Mouse (Mus musculus): ENCODE measurements around the gene Sar1a. TPM values are rescaled to one million over a fixed set of nuclear protein-coding genes. Genes with fewer than 3 reads are reported as not detected.

Sar1a gene
- 10 to 100 TPM; 88.4 to 94.6 TPM for polyA plus RNA-seq (2017; shearing (Covaris generic))

DNA sequence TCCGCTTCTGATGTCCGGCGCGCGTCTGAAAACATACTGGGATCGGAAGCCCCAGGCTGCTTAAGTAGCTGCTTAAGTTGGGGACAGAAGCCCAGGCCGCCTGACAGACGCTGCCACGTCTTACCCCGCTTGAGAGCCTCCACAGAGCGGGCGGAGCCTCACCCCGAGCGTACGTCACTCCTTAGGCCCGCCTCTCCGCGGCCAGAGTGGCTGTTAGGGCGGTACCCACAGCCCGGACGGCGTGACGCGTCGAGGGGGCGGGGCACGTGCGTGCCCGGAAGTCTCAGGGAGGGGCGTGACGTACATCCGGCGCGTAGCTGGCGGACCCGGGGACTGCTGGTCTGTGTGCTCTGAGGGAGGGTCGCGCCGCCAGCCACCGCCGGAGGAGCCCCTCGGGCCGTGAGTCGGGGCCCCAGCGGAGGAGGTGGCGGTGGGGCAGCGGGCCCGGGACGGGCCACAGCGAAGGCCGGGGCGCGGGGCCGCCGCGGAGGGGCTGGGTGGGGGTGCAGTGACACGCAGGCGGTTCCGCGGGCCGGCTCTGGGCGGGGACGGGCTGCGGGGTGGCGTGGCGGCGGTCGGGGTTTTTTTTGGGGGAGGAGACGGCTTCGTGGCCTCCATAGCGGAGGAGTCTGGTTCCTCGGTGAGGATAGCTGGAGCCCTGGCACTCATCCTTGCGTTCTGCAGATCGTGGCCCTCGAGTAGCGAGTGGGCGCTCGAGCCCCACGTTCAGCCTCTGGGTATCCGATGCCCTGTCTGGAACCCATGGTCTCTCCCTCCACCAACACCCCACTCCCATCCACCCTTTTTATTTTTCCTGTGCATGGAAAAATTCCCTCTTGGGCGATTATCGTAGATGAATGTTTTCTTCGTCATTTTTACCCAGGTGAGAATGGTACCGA lies at the start of gene Sar1a:
Sar1a (plus strand) TSS at position 285 of the 899 bp plus-strand sequence.
- ATAC-seq = peak; percentile 95

DNA sequence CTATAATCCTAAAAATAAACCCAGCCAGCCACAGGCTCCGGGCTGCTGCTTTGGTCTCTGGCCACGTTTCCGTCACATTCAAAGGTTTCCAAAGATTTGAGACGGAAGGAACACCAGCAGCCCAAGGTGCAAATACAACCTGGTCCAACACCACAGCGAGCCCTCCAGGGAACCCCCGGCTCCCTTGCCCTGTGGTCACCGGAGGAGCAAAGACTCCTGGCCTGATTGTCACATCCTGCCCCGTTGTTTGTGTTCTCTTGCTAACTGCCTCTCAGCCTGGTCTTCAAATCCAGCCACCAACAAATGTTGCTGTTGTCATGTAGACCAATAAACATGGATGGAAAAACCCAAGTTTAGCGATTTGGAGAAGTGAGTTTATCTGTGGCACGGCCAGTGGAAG lies 47.7 kb upstream of the Sar1a start:
- no peak for ATAC-seq

DNA sequence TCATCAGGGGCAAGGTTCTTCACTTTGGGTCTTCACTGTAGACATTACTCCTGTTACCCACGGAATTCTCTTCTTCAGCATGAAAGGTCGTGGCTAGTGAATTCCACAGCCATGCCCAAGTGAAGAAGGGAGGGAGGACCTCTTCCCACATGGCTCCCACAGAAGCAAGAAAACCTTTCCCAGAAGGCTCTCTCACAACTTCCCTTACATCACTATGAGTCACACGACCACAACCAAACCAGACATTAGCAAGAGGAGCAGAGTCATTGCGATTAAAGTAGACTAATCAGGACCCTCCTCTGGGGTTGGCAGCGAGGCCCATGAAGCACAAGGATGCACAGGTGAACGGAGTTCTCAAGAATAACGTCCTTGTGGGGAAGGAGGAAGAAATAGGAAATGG lies 43.0 kb upstream of the Sar1a start:
- no peak for ATAC-seq

DNA sequence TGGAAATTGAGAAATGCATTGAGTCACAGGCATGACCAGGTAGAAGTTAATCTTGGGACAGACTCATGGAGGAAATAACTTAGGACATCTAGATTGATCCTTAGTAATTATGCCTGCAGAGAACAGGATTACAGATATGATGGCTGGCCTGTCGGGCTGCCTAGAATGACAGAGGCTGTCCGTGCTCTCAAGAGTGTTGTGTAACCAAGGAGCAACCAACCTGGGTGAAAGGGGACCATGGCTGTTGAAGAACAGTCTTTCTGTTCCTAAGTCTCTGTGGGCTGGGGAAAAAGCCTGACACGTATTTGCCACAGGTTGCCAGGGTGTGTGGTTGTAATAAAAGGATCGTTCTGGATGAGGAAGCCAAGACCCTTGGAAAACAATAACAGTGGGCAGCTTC lies 39.7 kb upstream of the Sar1a start:
- no peak for ATAC-seq

DNA sequence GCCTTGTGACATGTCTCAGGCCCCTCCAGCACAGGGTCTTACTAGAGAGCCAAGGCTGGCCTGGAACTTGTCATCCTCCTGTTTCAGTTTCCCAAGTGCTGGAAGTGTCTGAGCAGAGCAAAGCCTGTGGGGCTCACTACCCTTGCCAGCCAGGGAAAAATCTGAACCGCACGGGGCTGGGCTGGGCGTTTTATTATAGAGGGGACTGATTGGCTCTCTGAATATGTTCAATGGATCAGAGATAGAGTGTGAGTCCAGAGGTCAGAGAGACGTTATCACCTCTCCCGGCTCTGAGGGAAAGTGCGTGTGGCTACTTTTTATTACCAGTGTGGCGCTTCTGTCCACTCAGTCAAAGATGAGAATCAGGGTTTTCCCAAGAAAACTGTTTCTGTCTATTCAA lies 33.5 kb upstream of the Sar1a start:
- ATAC-seq = no peak

DNA sequence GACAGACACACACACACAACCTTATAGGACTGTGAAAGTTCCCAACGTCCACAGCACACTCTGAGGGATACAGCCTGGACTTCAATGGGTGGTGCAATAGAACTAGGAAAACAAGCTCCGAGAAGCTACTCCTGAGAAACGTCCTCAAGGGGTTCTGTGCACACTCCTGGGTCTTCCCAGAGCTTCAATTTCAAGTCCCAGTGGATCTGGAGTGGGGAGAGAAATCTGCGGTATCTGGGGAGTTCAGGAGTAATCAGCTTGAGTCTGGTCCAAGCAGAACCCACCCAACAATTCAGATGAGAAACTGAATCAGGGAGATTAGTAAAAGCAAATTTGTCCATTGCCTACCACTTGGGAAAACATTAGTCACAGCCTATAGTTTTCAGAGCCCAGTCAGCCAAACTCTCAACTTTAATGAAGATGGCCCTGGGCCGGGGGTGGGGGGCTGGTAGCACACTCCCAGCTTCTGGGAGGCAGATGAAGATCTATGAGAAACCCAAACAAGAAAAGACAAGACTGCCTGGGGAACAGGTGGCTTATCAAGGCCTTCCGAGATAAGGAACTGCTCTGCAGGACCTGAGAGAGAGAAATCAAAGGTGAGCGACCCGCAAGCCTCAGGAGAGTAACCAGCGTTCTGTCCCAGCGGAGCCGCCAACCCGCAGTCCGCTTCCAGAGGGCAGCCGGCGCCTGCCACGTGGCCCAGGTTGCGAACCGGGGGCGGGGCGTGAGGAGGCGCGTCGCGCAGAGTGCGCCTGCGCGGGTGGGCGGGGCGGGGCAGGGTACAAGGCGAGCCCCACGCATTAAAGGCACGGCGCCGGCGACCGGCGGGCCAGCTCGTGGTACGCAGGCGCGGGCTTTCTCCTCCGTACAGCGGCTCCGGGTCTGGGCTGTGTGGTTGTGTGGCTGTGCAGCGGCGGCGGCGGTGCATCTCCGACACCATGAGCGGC lies 32.0 kb upstream of the Sar1a start, which contains the start of gene Ppa1:
Ppa1 (plus strand) TSS at position 763 of the 947 bp plus-strand sequence.
- peak; percentile 81 for ATAC-seq

DNA sequence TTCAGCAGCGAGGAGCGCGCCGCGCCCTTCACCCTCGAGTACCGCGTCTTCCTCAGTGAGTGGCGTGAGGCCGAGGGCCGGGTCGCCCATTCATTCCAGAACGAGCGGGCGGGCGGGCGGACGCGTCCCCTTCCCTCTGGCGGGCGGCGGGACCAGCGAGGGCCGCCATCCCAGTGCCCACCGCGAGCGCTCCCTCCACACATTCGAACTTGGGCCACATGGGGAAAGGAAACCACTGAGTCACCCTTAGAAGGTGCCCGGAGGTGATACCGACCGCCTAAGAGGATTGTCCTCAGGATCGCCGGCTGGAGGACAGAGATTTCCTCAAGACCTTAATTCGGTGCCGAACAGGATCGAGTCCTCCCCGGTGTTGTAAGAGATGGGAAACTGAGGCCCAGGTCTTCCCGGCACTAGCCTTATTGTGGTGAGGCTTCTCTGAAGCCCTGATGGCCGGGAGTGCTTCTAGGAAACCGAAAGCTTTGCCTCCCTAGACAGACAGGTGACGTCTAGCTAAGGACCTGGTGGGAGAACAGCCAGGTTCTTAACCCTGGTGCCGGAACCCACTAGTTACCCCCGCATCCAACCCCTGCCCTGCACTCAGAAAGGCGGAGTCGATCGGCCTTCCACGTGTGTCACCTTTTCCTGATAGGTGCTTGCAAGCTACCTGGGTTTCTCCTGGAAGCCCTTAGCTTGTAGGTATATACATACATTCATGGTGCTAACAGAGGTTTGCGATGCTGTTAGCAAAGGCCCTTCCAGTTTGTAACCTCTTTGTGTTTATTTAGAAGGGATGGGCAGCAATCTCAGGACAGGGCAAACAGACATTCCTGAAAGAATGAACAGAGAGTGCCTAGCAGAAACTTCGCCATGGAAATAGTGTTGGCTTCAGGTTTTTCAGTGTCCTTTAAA lies 31.1 kb upstream of the Sar1a start:
- ATAC-seq = peak; percentile 53

DNA sequence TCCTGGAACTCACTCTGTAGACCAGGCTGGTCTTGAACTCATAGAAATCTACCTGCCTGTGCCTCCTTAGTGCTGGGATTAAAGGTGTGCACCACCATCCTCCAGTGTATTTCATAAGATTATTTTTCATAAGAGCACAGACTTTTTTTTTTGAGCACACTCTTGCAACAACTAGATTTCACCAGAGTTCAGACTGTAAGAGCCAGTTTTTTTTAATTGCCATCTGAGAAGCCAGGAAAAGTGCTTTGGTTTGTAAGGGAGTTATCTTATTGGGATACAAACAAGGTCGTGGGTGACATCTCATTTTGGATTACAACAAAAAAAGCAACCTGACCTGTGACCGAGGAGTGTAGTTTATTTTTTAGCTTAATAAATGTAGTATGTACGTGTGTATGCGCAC lies 26.0 kb upstream of the Sar1a start:
- ATAC-seq = no peak

DNA sequence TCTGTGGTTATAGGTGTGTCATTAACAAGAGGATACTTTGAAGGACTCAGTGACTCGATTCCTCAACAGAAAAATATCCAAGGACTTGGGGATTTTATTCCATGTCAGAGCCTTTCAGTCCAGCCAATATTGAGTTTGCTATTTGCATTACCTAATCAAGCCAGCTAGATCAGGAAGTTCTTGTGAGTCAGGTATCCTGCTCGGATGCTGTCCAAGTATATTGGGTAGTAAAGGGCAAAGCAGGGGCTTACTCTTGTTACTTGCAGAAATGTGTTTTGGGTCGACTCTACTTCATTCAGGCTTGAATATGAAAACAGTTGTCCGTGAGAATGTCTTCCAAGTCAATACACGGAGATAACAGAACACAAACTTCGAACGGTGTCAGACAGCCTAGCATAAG lies 25.4 kb upstream of the Sar1a start:
- ATAC-seq = no peak

DNA sequence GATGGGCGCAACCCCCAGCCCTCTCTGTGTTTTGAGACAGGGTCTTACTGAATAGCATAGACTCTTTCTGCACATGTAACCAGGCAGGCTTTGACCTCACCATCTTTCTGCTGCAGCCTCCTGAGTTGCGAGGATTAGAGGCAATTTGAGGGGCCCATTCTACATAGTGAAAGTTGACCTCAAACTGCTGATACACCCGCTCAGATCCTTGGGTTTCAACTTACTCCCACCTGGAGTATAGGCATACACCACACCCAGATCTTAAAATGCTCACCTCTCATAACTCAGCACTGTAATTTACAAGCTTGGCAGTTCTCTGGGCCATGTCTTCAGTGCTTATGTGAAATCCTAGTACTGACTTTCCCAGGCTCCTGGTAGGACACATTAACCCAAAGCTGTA lies 24.9 kb upstream of the Sar1a start:
- no peak for ATAC-seq

DNA sequence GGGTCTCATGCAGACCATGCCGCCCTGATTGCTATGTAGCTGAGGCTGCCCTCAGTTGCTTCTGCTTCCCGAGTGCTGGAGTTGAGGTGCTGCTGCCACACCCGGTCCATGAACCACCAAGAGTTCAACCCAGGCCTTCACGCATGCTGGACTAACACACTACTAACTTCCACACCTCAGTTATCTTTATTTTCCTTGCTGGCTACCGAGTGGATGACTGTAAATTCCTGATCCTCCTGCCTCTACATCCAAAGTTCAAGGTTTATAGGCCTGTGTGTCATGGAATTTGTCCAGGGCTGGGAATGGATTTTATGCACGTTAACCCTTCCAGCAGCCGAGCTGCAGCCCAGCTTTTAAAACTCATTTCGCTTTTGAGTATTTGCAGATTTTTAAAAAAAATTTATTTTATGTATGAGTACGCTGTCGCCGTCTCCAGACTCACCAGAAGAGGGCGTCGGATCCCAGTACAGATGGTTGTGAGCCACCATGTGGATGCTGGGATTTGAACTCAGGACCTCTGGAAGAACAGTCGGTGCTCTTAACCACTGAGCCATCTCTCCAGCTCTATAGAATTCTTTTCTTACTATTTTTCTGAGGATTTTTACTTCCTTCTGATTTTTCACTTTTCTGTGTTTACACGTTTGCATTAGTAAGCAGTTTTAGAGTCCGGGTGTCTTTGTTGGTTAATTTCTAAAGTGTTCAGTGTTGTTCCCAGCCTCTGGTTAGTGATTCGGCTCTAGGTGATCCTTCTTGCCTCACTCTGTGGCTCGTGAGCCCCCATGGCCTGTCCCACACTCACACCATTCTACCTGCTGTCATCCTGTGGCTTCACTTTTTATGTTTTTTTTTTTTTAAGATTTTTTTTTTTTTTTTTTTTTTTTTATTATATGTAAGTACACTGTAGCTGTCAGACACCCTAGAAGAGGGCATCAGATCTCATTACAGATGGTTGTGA lies 22.9 kb upstream of the Sar1a start:
- peak; percentile 12 for ATAC-seq

DNA sequence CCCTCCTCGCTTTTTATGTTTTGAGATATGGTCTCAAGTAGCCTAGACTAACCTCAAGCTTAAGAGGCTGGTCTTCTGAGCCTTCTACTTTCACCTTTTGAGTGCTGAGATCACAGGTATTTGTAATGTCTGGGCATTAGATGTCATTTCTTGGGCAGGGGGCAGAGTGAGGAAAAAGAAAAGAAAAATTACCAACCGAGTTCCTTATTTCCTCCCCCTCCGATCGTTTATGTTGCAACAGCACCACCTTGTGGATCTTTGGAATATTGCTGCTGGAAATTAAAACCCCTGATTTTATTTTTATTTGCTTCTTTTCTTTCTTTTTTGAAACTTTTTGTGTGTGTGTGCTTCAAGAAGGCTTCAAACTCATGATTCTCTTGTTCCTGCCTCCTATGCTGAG lies 22.1 kb upstream of the Sar1a start:
- ATAC-seq = peak; percentile 78

DNA sequence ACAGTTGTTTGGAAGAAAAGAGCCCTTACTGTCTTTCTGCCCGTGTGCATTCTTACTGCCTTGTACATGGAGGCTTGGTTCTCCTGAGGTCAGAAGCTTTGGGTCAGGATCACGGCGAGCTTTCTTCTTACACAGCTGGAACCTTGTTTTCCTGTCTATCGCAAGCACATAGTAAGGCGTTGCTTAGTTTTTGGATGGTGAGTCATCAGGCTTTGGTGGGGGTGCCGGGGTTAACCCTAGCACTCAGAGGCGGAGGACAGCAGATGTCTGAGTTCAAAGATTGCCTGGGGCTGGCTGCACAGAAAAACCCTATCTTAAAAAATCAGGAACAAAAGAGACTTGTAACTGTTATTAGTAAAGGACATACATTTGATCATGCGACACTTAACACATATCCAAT lies 18.2 kb upstream of the Sar1a start:
- ATAC-seq = no peak

DNA sequence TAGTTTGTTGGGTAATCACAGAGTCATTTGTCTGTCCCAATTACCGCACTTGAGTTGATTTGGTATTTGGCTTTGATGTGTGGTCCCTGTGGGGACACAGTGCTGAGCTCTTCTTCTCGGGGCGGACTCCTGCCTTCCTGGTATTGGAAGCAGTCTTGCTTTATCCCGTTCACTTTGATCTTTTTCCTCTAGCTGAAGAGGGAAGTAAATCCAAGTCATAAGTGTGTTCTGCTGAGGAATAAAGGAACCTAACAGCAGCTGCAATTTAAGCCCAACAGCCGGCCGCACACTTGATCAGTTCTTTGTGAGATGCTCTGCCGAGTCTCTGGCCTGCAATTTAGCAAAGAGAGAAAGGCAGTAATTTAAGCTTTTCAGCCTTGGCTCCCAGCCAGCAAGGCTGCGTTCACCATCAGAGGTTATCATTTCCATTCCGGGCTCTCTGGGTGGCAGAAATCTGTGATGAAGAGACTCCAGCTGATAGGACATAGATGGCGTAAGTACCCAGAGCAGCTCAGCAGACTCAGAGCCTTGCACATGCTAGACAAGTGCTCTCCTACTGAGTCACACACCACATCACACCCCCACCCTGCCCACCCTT lies 17.6 kb upstream of the Sar1a start:
- no peak for ATAC-seq

DNA sequence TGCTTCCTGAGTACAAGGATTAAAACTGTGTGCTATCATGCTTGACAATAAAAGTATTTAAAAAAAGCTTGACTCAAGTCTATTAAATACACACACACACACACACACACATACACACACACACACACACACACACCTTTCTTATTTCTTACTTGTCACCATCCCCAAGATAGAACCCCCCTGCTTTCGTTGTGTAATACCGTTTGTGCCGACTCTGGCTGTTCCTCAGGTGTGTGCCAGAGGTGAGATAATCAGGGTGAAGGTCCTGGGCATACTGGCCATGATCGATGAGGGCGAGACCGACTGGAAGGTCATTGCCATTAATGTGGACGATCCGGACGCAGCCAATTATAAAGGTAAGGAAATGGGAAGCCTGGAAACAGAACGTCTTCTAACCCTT lies 15.0 kb upstream of the Sar1a start:
- no peak for ATAC-seq

DNA sequence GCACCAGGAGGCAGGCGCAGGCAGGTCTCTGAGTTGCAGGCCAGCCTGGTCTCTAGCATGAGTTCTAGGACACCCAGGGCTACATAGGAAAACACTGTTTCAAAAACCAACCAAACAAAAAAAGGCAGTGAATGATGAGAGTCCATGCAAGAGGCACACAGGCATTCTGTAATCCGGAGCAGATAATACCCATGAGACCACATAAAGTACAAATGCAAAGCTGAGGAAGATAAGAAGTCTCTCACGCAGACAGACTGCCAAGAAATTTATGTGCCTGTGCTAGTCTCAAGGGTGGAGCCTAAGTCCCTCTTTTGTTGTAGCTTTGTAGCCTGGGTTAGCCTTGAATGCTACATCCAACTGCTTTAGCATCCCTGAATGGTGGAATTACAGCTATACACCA lies 14.4 kb upstream of the Sar1a start:
- no peak for ATAC-seq

DNA sequence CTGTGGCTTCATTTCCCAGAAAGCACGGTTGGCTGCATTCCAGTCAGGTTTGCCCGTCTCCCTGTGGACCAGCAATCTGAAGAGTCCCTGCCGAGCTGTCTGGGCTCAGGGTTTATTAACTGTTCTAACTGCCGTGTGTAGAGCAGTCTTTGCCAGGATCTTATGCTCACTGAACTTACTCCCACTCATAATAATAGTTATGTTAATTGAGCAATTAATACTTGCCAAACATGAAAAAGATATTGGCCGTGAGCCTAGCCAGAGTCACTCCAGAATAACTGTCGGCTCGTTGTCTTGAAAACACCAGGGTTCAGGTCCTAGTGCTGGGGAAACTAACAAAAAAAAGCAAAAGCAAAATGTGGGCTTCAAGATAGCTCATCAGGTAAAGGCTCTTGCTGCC lies 10.8 kb upstream of the Sar1a start:
- no peak for ATAC-seq

DNA sequence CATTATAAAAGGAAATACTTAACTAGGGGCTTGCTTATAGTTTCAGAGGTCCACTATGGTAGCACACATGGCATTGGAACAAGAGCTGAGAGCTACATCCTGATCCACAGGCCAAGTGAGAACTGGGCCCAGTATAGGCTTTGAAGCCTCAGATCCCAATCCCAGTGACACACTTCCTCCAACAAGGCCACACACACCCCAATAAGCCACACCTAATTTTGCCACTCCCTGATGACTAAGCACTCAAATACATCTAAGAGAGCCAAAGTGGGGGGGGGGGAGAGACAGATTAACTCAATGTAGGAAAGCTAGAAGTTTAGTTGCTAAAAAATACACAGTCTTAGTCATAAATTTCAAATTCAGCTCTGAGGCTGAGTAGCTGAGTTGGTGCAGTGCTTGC lies 10.2 kb upstream of the Sar1a start:
- ATAC-seq = no peak

DNA sequence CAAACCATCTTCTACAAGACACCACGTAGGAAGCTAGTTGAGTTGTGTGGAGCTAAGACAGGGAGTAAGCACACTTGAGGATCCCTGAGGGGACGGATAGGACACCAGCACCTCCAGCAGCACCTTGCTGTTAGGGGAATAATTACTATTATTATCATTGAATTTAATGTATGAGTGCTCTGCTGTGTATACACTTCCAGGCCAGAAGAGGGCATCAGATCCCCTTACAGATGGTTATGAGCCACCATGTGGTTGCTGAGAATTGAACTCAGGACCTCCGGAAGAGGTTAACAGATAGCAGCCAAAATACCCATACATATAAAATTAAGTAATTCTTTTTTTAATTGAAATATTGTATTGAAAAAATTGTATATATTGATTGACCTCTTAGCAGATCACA lies 9.3 kb upstream of the Sar1a start:
- peak; percentile 47 for ATAC-seq

DNA sequence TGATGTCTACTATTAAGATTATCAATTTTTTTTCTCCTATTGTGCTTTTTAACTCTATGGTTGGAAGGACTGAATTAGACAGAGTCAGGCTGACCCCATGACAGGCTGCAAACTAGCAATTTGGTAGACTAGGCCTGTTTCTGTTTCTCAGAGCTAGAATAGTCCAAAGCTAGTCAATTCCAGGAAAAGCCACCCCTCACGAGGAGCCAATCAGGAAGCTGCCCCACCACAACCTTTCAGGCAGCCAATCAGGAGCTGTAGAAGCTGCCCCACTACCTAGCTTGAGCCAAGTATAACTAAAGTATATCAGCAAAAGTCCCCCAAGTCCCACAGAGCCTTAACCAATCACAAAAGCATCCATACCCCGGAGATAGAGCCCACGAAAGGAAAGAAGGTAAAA lies 4.2 kb upstream of the Sar1a start:
- ATAC-seq = peak; percentile 7

DNA sequence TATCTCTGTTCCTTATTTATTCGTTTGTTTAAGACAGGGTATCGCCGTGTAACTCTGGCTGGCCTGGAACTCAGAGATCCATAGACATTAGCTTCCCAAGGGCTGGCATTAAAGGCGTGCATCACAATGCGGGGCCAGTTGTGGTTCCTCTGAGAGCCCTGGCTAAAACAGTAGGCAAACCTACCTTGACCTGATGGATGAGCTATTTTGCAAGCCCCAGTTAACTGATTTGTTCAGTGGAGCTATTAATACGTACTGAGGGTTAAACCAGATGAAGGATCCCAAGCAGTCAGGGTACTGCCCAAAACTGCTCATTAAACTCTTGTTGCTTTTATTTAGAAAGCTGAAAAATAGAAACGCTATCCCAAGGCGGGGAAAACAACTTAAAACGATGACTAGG lies 554 bp upstream of the Sar1a start:
- ATAC-seq = no peak
